Mouse (Mus musculus) urinary bladder, postnatal 25 days (tissue): ENCODE measurements around the gene Immt.
A peak's percentile ranks its signal among the peaks of the same experiment; 100 is the strongest.

ENCODE experiments used
- DNase-seq: peaks from one replicate; pipeline ENCODE4 v3.0.0; 2022; ENCODE audit warnings: low spot score

The Immt gene

DNA sequence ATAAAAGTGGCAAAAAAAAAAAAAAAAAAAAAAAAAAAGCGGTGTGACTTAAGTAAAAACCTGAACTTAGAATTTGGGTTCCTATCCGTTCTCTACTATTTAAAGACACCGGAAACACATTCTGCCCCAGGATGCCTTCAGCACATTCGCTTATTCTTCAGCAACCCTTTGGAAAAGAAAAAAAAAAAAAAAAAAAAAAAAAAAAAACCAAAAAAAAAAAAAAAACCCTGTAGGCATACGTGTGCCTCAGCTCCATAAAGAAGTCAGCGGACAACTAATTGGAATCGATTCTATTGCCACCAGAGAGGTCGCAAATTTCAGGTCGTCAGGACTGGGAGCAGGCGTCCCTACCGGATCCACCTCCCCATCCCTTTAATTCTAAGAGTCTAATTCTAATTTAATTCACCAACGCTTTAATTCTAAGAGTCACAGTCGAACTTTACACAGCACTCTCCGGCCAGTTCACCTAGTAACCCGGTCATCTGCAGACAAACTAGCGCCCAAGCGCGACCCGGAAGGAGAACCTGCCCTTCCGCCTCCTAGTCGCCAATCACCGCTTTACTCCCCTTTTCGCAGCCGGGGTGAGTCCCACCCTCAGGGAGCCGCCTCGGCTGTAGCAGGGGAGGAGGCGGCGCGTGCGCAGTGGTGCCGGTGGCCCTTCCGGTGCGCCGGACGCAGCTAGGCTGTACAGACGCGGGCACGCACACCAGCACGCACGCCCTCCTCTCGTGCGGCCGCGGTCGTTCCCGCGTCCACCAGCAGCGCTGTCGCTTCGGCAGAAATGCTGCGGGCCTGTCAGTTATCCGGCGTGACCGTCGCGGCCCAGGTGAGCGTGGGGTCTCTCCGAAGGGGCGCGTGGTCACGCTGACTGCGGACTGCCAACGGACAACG is at the start of gene Immt:
Gene Immt (plus strand): TSS at position 642 of the 891 bp plus-strand sequence.
- peak; percentile 96 for DNase-seq

DNA sequence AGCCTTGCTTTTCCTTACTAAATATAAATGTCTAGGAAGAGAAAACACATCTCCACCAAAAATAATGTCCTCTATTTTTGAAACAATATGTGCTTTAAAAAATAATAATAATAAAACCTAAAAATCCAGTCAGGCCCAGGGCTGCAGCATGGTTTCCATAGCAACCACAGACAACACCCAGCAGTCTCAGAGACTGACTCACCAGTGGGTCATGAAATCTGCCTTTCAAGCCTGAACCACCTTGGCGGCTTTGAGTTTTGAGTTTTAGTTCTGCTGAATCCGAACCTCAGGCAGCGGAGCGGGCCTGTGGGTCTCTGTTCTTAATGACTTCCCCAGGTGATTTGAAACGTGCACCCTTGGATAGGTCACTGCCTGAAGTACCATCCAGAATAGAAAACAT is 48.0 kb upstream of the Immt start:
- no peak for DNase-seq

DNA sequence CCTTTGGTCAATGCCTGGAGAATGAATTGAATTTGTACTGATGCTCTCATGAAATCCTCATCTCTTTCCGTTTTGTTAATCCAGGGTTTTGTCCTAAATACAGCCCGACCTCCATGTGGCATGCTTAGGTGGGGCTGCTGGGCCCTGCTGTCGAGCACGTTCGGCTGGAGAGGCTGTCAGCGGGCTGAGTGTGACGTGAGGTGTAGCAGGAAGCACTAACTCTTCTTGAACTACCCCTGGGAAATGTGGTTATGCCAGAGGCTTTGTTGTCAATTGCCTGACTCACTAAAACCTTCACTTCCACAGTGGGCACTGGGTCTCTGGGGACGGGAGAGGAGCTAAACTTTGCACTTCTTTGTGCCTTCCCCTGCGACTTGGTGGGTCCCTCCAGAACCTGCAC is 42.8 kb upstream of the Immt start:
- no peak for DNase-seq

DNA sequence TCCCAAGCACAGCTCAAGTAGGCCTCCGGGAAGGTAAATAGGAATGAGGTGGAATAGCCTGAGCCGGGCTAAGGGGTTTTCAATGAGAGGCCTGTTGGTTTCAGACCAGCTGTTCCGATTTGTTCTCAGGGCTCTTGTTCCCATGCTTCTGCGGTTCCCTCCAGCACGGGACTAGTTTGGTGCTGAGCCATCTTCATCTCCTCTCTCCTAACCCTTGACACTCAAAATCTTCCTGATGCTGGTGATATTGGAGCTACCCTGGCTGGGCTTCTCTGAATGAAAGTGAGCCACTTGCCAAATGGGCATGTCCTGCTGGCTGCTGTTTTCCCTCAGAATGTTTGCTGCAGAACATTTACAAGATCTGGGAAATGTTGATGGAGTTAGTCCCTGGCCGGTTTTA is 39.4 kb upstream of the Immt start:
- DNase-seq: no peak

DNA sequence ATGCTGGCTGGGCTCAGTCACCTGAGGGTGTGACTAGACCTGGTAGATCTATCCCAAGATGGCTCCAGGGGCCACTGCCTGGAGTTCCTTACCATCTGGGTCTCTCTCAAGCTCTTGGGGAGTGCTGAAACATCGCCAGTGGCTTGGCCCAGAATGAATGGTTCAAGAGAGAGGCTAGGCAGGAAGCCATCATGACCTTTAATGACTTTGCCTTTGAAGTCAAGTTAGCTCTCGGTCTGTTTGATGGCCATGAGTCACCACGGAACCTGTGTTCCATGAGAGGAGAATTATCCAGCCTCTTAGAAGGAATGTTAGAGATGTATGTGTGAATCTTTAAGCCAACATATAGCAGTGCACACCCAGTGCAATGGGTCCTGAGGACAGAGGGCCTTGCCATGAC is 31.7 kb upstream of the Immt start:
- no peak for DNase-seq

DNA sequence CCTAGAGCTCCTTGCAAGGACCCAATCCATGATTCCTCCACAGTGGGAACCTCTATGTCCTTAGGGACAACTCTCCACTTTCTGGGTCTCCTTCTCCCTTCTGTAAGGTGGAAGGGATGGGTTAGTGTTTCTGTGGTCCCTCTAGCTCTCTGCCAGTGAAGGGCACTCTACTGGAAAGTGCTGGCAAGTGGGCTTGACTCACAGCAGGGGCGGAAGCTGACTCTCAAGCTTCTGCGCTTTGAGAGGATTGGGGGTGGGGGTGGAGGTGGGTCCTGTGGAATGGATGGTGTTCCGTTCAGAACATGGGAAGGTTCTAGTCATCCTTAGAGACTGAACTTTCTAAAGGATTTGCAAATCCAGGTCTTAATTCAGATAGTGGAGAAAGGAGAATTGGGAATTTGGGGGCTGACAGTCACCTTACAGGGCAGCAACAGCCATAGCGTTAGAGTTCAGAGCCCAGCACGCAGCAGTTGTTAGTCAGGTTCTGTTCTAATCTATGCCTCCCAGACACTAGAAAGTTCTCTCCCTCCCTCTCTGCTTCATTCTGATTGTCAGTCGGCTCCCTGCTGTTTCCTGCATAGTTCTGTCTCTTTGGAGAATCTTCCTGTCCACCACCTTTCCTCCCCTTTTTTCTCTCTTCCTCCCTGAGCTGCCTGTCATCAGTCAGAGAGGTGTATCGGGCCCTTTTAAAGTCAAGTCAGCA is 30.0 kb upstream of the Immt start:
- DNase-seq: no peak

DNA sequence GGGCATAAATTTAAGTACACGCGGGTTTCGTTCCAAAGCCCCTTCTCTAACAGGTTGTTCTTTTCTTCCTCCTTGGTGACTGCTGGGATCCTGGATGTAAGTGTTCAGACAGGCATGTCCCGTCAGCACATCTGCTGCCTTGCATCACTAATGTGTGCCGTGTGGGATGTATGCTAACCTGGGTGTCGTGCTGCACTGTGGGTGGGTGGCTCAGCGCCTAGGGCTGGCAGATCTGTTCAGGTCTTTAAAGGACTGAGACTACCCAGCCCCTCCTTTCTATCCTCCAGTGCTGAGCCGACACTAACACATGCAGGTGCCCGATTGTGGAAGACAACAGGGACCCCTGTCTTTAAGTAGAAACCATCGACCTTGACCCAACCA is 29.4 kb upstream of the Immt start:
- DNase-seq: no peak

DNA sequence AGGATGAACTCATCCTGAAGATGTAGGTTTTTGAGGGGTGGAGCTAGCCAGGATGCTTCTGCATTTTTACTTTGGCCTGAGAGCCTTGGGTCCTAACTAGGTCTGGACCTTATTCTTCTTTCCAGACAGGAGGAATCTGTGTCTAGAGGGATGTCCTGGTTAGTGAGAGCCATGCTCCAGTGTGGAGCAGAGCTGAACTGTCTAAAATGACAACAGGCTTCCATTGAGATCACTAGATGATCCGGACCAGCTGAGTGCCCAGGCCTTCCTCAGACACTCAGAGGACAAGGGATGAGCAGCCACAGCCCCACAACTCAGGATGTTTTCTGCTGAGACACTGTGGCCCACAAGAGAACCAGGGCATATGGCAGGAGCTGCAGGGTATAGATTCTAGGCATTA is 27.5 kb upstream of the Immt start:
- DNase-seq: no peak

DNA sequence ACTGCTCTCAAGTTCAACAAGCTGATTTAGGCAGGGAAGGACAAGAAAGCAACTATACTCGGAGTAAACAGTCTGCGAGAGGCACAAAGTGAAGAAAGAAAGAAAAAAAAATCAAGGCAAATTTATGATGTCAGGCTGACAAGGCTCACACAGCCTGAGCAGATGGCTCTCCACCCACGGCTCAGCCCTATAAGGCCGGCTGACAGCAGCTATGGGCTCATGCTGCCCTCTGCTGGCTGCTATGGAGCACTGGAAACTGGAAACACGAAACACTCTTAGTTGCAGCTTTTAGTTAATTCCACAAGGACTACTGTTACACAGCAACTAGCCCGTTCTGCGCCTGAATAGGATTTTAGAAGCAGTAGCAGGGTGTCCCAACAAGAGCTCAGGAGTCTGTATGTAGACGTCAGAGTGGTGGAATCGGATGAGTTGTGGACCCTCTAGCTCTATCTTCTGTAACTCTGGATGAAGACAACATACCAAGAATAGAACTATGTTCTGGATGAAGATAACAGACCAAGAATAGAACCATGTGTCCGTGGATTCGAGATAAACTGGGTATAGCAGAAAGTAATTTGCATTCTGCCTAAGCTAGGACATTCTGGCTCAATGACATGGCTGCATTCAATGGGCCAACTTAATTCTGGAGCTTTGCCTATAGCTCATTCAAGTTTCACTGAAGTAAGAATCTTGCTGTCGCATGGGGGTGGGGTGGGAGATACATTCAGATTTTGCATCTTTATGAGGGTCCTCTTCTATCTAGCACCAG is 26.9 kb upstream of the Immt start:
- DNase-seq: peak; percentile 53

DNA sequence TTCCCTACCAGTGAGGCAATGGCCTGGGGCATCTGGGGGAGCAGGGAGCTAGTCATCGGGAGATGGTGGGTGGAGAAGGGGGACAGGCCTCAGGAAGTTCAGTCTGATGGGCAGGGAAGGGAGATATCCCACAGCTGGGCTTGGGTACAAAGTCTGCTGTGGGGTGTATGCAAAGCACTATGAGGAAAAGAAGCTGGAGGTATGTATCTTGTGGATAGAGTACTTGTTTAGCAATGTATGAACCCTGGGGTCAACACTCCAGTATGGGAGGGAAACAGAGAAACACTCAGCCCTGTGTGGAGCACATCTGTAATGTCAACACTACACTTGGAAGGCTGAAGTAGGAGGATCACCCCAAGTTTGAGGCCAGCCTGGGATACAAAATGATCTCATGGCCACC is 24.4 kb upstream of the Immt start:
- DNase-seq: no peak

DNA sequence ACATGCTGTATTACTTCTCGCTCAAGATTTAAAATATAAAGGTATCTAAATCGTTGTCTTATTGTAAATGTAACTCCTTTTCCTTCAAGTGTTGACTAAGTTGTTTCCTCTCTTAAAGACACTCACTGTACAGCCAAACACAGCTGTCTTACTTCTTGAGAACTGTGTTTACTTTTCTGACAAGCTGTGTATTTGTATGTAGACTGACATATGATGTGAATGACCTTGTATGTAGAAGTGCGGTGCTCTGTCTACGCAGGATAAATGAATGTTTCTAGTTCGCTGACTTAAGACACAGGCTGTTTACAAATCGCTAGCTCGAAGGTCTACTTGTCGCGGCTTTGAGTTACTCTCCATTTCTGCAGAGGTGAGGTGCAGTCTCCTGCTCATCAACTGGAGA is 21.2 kb upstream of the Immt start:
- no peak for DNase-seq

DNA sequence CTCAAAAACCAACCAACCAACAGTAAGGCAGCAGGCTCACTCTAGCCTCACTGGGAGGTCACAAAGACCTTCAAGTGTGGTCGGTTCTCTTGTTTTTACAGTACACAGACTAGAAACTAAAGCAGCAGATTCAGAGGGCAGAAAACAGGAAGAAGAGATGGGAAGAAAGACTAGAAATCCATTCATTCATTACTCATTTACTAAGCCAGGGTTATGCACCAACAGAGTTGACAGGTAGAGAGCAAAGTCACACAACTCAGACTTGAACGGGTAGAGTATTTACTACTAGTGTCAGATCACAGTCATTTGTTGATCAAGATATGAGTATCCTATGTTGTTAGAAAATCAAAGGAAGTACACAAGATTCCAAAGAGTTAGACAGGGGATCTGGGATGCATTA is 18.3 kb upstream of the Immt start:
- no peak for DNase-seq

DNA sequence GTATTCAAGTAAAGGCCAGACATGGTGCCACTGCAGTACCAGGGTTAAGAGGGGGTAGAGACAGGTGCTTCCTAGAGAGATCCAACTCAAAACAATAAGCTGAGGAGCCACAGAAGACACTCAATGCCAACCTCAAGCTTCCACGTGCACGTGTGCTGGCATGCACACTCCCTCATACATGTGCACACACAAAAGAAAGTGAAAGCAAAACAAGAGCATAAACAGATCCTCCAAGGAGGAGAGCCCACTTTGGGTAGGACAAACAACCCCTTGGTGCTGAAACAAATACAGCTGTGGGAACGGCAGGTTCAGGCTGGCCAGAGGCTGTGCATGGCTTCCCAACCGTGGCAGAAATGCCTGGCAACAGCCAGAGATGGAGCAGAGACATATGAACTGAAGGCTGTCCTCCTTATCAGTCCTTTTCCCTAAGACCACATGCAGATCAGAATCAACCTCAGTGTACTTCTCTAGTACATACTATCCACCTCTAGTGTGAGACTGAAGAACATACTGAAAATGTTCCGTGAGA is 11.3 kb upstream of the Immt start:
- DNase-seq: no peak

DNA sequence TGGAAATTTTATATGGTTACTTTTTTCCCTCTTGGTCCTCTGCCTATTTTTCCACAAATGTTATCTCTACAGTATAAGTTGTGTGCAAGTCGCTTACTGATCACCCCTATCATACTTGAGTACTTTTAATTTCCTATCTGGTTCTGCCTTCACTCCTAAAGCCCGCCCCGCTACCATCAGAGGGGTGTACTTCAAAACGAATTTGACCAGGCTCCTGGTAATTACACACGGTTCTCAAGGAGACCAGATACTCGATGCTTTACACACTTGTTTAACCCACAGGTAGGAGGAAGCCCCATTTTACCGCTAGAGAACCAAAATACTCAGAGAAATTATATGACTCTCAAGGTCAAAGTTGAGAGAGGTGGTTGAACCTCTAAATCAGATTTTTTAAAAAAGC is 8.0 kb upstream of the Immt start:
- DNase-seq: no peak

DNA sequence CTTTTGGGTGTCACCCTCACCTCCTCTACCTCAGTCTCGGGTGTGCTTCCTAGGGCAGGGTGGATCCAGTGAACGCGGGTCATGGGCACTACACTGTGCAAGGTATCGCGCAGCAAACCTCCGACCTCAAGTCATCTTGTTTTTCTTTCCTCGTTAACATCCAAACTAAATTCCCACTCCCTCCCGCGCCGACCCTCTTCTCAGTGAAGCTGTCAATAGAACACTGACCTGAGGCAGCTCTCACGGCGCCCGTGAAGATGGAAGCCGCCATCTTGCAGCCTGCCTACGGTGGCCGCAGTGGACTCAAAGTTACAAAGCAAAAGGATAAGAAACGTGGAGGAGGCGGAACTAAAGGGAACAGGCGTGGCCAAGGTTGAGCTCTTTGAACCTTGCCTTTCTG is 7.6 kb upstream of the Immt start:
- peak; percentile 85 for DNase-seq

DNA sequence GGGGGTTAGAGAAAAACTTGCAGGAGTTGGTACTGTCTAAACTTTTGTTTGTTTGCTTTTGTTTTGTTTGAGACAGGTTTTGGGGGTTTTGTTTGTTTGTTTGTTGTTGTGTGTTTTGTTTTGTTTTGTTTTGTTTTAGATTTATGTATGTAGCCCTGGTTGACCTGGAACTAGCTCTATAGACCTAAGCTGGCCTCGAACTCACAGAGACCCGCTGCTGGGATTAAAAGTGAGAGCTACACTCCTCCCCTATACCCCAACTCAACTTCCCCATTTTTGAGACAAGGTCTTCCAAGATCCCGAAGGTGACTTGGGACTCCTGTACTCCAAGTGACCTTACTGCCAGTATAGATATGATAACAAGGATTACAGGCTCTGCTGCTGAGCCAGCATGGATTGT is 7.2 kb upstream of the Immt start:
- no peak for DNase-seq

DNA sequence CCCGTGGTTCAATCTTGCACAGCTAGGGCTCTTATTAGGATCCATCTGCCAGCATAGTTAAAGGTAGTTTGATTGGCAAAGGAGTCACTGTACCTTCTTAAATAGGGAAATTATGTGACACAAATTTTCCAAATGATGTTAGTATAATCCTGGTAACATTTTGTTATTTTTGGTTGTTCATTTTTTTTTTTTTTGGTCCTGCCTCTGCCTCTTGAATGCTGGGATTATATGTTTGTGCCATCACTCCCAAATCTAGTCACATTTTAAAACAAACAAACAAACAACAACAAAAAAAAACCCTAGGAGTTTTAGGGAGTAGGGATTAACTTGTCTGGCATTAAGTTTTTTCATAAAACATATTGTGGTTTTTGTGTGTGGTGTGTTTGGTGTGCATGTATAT is 4.3 kb upstream of the Immt start, which contains the start of gene Mrpl35:
Gene Mrpl35 (minus strand): TSS at position 101 of the 400 bp plus-strand sequence.
- DNase-seq: no peak

DNA sequence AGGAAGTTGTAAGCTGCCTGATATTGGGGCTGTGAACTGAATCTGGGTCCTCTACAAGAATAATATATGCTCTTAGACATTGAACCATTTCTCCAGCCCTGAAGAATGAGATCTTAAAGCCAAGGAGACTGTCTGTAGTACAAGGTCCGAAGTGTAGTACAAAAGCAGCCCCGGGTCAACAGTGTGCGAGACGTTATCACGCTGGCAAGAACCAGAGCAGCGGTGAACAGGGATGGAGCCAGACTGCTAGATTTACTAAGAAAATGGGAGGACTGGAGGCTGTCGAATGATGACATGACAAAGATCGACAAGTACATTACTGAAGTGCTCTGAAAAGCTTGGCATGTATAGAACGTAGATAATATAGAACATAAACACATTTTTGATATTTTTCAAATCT is 1.4 kb upstream of the Immt start:
- DNase-seq: no peak

DNA sequence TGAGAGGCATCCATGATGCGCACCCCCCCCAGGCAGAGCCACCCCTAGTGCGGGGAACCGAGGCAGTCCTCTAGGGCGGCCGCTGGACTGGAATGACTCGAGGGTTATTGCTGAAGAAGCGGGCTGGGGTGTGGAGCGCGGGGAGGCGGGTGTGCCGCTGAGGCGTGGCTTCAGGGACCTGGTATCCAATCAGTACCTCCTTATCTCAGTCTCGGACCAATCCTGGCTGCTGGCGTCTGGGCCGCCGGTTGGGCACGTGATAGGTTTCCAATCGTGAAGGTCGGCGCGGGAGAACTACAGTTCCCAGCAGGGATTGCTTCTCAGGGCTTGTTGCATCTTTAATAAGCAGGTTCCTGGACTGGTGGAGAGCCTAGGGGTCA is 440 bp downstream of the Immt start:
- peak; percentile 79 for DNase-seq

DNA sequence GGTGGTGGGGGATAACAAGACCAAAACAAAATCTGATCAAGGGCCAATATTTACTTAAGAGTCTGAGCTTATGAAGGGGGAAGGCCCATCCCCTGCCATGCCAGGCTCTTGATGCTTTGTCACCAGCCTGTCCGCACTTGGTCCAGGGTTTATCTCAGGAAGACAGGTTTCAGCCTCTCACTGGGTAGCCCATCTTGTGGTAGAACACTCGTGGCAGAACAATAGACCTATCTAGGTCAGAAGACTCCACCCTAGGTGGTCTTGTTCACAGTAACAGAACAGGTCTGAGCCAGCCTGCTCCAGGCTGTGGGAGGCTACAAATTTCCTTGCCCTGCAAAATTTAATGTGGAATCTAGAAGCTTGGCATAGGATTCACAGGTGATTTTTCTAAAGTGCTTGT is 5.7 kb downstream of the Immt start:
- DNase-seq: no peak

DNA sequence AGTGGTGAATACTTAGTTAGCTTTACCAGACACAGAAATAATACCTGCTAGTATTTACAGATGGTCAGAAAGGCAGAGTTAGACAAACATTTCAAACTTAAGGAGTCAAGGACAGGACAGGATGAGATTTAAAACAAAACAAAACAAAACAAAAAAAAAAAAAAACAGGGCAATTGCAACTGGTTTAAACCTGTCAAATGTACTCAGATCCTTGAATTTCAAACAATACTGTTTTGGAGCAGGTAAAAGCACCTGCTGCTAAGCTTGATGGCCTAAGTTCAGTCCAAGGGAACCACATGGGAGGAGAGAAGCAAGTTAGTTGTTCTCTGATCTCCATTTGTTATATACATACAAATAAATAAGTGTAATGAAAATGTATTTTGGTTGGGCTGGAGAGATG is 8.7 kb downstream of the Immt start:
- DNase-seq: no peak

DNA sequence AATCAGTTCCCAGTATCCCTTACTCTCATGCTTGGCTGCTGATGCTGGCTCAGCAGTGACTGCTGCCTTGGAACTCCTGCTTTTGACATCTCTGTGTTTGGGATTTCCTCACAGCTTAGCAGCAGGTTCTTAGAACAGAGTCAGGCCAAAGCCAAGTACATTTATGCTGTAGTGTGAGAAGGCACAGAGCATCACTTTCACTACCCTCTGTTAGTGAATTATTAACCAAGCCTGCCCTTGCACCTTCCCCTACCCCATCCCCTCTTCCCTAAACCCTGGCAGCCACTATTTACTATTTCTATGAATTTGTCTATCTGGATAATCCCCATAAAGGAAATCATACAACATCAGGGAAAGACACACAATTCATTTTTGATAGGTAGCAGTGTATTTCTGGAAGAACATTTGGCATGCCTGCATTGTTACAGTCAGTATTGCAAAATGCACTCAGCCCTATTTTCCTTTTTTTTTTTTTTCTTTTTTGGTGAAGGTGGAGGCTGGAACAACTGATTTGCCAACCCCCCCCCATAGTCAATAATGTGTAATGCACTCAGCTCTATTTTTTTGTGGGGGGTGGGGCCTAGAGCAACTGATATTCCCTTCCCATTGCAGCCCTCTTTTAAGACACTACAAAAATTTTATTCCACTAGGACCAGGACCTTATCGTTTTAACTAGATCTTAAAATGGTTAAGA is 9.6 kb downstream of the Immt start:
- no peak for DNase-seq
